ENCODE assay signal across 10 mouse cellular contexts in the genomic region with DNA sequence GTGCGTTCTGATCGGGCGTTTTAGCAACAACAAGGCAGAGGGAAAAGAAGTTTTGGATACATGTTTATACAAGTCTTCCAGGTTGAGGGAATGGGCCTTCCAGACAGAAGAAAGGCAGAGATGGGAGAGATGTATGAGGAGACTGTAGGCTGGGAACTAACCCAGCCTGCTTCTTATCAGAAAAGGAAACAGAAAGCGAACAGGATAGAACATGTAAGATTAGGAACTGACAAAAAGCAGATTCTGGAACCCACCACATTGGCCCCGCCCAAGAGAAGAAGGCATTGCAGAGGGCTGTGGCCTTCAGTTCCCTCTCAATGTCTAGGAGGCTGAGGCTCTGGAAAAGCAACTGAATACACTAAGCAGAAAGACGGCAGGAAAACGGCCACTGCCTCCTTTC. TPM values are rescaled to one million over a fixed set of nuclear protein-coding genes. Genes with fewer than 3 reads are reported as not detected.
DNase-seq lines count a peak whose midpoint lies in the region; ATAC-seq and TF ChIP-seq lines count a peak whose summit lies in the region.
"Had no signal": no experiment of that assay in that cellular context is flagged by ENCODE, and none has a peak within 500 bp of the region (broad histone marks: within the 10 kb centered on the region; RNA-seq: fewer than 3 reads in every experiment).

No protein-coding gene starts in this region.

- H3K4me2 ChIP-seq in heart, embryonic 11.5 days: peak overlapping the region; percentile 36
- peak overlapping the region; percentile 11; the same call in 1 of the 2 replicates for H3K4me2 ChIP-seq in CH12.LX (ENCODE audit: insufficient read depth, low read depth, poor library complexity, severe bottlenecking)
- peak overlapping the region; percentile 43 for H3K4me2 ChIP-seq in heart, embryonic 13.5 days
- H3K4me2 ChIP-seq: kidney, embryonic 15.5 days had no signal

- H3K9ac ChIP-seq in heart, embryonic 11.5 days (ENCODE audit: low read depth, low read length): no peak overlapping the region
- H3K9ac ChIP-seq in CH12.LX (ENCODE audit: insufficient read depth, low read depth): no peak overlapping the region
- H3K9ac ChIP-seq in heart, embryonic 13.5 days: no peak overlapping the region
- H3K9ac ChIP-seq: kidney, embryonic 15.5 days had no signal

- TF ChIP-seq RAD21 in CH12.LX (IDR thresholded peaks at IDR 0.05; ENCODE audit: low read depth, low read length): no peak

- 45% methylated on average over 7 of the region's 7 CpGs for WGBS in heart, embryonic 11.5 days (ENCODE audit: insufficient replicate concordance)
- 59% methylated on average over 7 of the region's 7 CpGs for WGBS in heart, embryonic 13.5 days
- 93% methylated on average over 7 of the region's 7 CpGs for WGBS in cerebellum, adult 2 months

- in situ Hi-C loops in CH12.LX (cut with MboI; ENCODE audit: low pct_ligation_motif_present, low pct_unique_long_range_greater_than_20kb, low sequenced_read_pairs): no loop called here

- dilution Hi-C loops in CH12.LX (cut with MboI; ENCODE audit: extremely low pct_ligation_motif_present, extremely low pct_unique_long_range_greater_than_20kb, low sequenced_read_pairs): no loop called here

- H3K4me1 ChIP-seq in heart, embryonic 11.5 days (ENCODE audit: control insufficient read depth, insufficient read depth, low read length): 0 out of 2 replicates have a peak, but pooled peaks cover 6% of the 10 kb centered on the region
- H3K4me1 ChIP-seq in CH12.LX (ENCODE audit: control insufficient read depth in 1 of 2, insufficient read depth in 2 of 2): peaks cover 16 to 46% of the 10 kb centered on the region in 2 experiments
- peaks cover 28% of the 10 kb centered on the region for H3K4me1 ChIP-seq in heart, embryonic 13.5 days
- H3K4me1 ChIP-seq in cerebellum, adult 2 months (ENCODE audit: control insufficient read depth, insufficient read depth, low read length): no peaks in the 10 kb centered on the region

- no peaks in the 10 kb centered on the region for H3K27me3 ChIP-seq in heart, embryonic 11.5 days (ENCODE audit: control insufficient read depth, insufficient read depth, low read length)
- no peaks in the 10 kb centered on the region for H3K27me3 ChIP-seq in CH12.LX (replicated peaks)
- no peaks in the 10 kb centered on the region for H3K27me3 ChIP-seq in heart, embryonic 13.5 days (replicated peaks)
- H3K27me3 ChIP-seq in cerebellum, adult 2 months (ENCODE audit: control insufficient read depth, insufficient read depth, low read length): no peaks in the 10 kb centered on the region

- peak overlapping the region; percentile 32; the same call in 1 of the 2 replicates for H3K27ac ChIP-seq in heart, embryonic 11.5 days (ENCODE audit: low read depth, low read length)
- H3K27ac ChIP-seq in CH12.LX (ENCODE audit: insufficient read depth, low read depth): no peak overlapping the region
- peak overlapping the region; percentile 5; the same call in 1 of the 2 replicates for H3K27ac ChIP-seq in heart, embryonic 13.5 days (replicated peaks)
- no peak overlapping the region for H3K27ac ChIP-seq in cerebellum, adult 2 months (ENCODE audit: insufficient read depth, low read length)
- H3K27ac ChIP-seq: kidney, embryonic 15.5 days had no signal

- H3K36me3 ChIP-seq in heart, embryonic 11.5 days (ENCODE audit: control insufficient read depth, insufficient read depth, low read length): no peaks in the 10 kb centered on the region
- H3K36me3 ChIP-seq in CH12.LX (replicated peaks in 1 of 2; ENCODE audit: control insufficient read depth in 1 of 2, insufficient read depth in 1 of 2, low read length in 1 of 2): no peaks in the 10 kb centered on the region
- H3K36me3 ChIP-seq in heart, embryonic 13.5 days: no peaks in the 10 kb centered on the region
- H3K36me3 ChIP-seq: kidney, embryonic 15.5 days had no signal

- no peaks in the 10 kb centered on the region for H3K79me2 ChIP-seq in CH12.LX (replicated peaks; ENCODE audit: control insufficient read depth, extremely low read depth, insufficient read depth, poor library complexity, severe bottlenecking)

- no peak for TF ChIP-seq EP300 in CH12.LX (IDR thresholded peaks at IDR 0.05; ENCODE audit: low read length)

- ATAC-seq in heart, embryonic 11.5 days (replicated peaks; ENCODE audit: insufficient number of reproducible peaks, low FRiP score, low TSS enrichment): peak; percentile 37; the same call in 1 of the 2 replicates
- no peak for ATAC-seq in heart, embryonic 13.5 days (ENCODE audit: extremely low read depth, insufficient number of reproducible peaks, low FRiP score, low TSS enrichment)
- ATAC-seq in megakaryocyte progenitor cell, adult 5-6 weeks (replicated peaks; ENCODE audit: poor library complexity): peak; percentile 47

- no peaks in the 10 kb centered on the region for H3K9me3 ChIP-seq in heart, embryonic 11.5 days (replicated peaks; ENCODE audit: control insufficient read depth, low read length)
- H3K9me3 ChIP-seq in CH12.LX (replicated peaks; ENCODE audit: low read length): no peaks in the 10 kb centered on the region
- H3K9me3 ChIP-seq in heart, embryonic 13.5 days: no peaks in the 10 kb centered on the region
- H3K9me3 ChIP-seq: kidney, embryonic 15.5 days had no signal

- DNase-seq in heart, postnatal 4 days: no peak
- DNase-seq in CH12.LX (ENCODE audit: extremely low read depth): no peak
- DNase-seq in cerebellum, postnatal 14 days: no peak
- DNase-seq in cerebellum, adult 2 months: no peak
- no peak for DNase-seq in left cerebral cortex, adult 8-10 months (ENCODE audit: low spot score in 2 of 2)
- DNase-seq: adrenal gland, adult 2 months had no signal

- TF ChIP-seq POLR2A in CH12.LX (IDR thresholded peaks at IDR 0.05; ENCODE audit: low read depth, low read length): no peak
- no peak for TF ChIP-seq POLR2A in cerebellum, adult 2 months (IDR thresholded peaks at IDR 0.05; ENCODE audit: borderline replicate concordance, insufficient read depth, low read length)

- peak overlapping the region; percentile 3; the same call in 1 of the 2 replicates for H3K4me3 ChIP-seq in heart, embryonic 11.5 days (ENCODE audit: low read depth, low read length)
- no peak overlapping the region for H3K4me3 ChIP-seq in CH12.LX (replicated peaks in 1 of 3; ENCODE audit: low read depth in 2 of 3, low read length in 2 of 3, poor library complexity in 1 of 3)
- peak overlapping the region; percentile 8; the same call in 1 of the 2 replicates for H3K4me3 ChIP-seq in heart, embryonic 13.5 days
- no peak overlapping the region for H3K4me3 ChIP-seq in cerebellum, adult 2 months (replicated peaks; ENCODE audit: insufficient read depth, low read depth, low read length)

- TF ChIP-seq CTCF in CH12.LX (conservative IDR thresholded peaks at IDR 0.05 in 1 of 2, IDR thresholded peaks at IDR 0.05 in 1 of 2; ENCODE audit: low read depth in 2 of 2, low read length in 2 of 2): no peak
- no peak for TF ChIP-seq CTCF in cerebellum, adult 2 months (IDR thresholded peaks at IDR 0.05; ENCODE audit: borderline replicate concordance, insufficient read depth, low read depth, low read length)

TF ChIP-seq in CH12.LX, 34 proteins besides CTCF, POLR2A, EP300 and RAD21:
- no peak for TF ChIP-seq MAFK (IDR thresholded peaks at IDR 0.05; ENCODE audit: insufficient replicate concordance, low read length)
- no peak for TF ChIP-seq JUN (IDR thresholded peaks at IDR 0.05; ENCODE audit: insufficient read depth, low read depth, low read length)
- TF ChIP-seq ZKSCAN1 (IDR thresholded peaks at IDR 0.05; ENCODE audit: borderline replicate concordance, low read depth, low read length): no peak
- no peak for TF ChIP-seq HCFC1 (IDR thresholded peaks at IDR 0.05; ENCODE audit: low read depth, low read length)
- TF ChIP-seq SIN3A (IDR thresholded peaks at IDR 0.05; ENCODE audit: low read length): no peak

RNA-seq across cellular contexts. Expression of gene Fam241a, which starts 2.2 kb away (rescaled TPM):
- polyA plus RNA-seq in heart, embryonic 11.5 days (2014; fragmentation: Nextera tagmentation; extraction: Ambion mirVana): 9.8 and 11.0 TPM in 2 replicates
- total RNA-seq in heart, postnatal 4 days (2021): 10 to 100 TPM in 1 of 2 experiments, 1 to 10 TPM in 1; 9.4 to 11.7 TPM
- 1.6 and 2.1 TPM in 2 replicates for total RNA-seq in CH12.LX (2012; rRNA removed)
- total RNA-seq in CH12.LX (2014; rRNA removed): 12.4 and 12.7 TPM in 2 replicates
- polyA plus RNA-seq in CH12.LX (2012; ENCODE audit: insufficient read length, low read depth): 5.3 and 6.2 TPM in 2 replicates
- polyA plus RNA-seq in heart, embryonic 13.5 days (2015; fragmentation: Nextera tagmentation; extraction: Ambion mirVana): 6.9 and 9.0 TPM in 2 replicates
- 34.4 and 38.7 TPM in 2 replicates for total RNA-seq in megakaryocyte progenitor cell, adult 5-6 weeks (2015)
- total RNA-seq in megakaryocyte progenitor cell, adult 5-6 weeks (2017): 21.0 and 27.7 TPM in 2 replicates
- polyA plus RNA-seq in cerebellum, adult 2 months (2012; rRNA removed): 1.6 and 1.9 TPM in 2 replicates
- 1 to 10 TPM; 3.3 to 3.9 (median 3.7) TPM for total RNA-seq in left cerebral cortex, adult 8-10 months (2022)

RNA-seq across cellular contexts. Expression of gene Ap1ar, which starts 56.6 kb away (rescaled TPM):
- polyA plus RNA-seq in heart, embryonic 11.5 days (2014; fragmentation: Nextera tagmentation; extraction: Ambion mirVana): 32.0 and 34.5 TPM in 2 replicates
- total RNA-seq in heart, postnatal 4 days (2021): 10 to 100 TPM; 19.7 to 20.6 TPM
- total RNA-seq in CH12.LX (2012; rRNA removed): 45.7 and 45.8 TPM in 2 replicates
- total RNA-seq in CH12.LX (2014; rRNA removed): 51.2 and 55.4 TPM in 2 replicates
- 62.6 and 64.4 TPM in 2 replicates for polyA plus RNA-seq in CH12.LX (2012; ENCODE audit: insufficient read length, low read depth)
- 27.5 and 30.5 TPM in 2 replicates for polyA plus RNA-seq in heart, embryonic 13.5 days (2015; fragmentation: Nextera tagmentation; extraction: Ambion mirVana)
- total RNA-seq in megakaryocyte progenitor cell, adult 5-6 weeks (2015): 60.0 and 69.6 TPM in 2 replicates
- 56.3 and 71.7 TPM in 2 replicates for total RNA-seq in megakaryocyte progenitor cell, adult 5-6 weeks (2017)
- polyA plus RNA-seq in cerebellum, adult 2 months (2012; rRNA removed): 49.8 and 52.8 TPM in 2 replicates
- 10 to 100 TPM; 77.7 to 88.8 (median 82.2) TPM for total RNA-seq in left cerebral cortex, adult 8-10 months (2022)

Comparison
In these comparisons a context has a peak if more than half of its experiments do, and no peak if none do; other contexts are left out.
1. H3K27ac ChIP-seq: peak in heart, embryonic 11.5 days (single experiment) and heart, embryonic 13.5 days (single experiment); none in CH12.LX (single experiment) and cerebellum, adult 2 months (single experiment).
2. H3K4me3 ChIP-seq: peak in heart, embryonic 11.5 days (single experiment) and heart, embryonic 13.5 days (single experiment); none in CH12.LX (0 of 3) and cerebellum, adult 2 months (single experiment).
3. Peak in every context shown above with its lines, with median percentiles within 50 percentile points of each other: H3K4me2 ChIP-seq.